Mouse (Mus musculus): ENCODE results near the gene Fitm1.

The Fitm1 gene

DNA sequence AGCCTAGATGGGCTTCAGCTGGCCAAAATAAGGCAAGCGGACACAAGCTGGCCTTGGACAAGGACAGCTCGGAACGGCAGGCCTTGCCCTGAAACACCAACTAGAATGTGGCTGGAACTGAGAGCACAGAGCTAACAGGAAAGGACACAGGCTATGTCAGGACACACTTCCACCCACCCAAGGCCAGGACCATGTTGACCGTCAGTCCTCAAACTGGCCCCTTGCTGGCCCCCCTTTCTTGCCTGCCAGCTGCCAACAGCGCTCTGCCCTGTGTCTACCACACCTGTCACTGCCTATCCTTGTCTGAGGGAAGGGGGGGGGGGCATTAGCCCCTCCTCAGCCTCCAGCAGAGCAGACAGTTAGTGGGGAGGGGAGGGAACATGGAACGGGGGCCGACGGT, at the start of gene Fitm1:
TSS of gene Fitm1 (plus strand) at position 316 of the 400 bp plus-strand sequence.
- DNase-seq = no peak

DNA sequence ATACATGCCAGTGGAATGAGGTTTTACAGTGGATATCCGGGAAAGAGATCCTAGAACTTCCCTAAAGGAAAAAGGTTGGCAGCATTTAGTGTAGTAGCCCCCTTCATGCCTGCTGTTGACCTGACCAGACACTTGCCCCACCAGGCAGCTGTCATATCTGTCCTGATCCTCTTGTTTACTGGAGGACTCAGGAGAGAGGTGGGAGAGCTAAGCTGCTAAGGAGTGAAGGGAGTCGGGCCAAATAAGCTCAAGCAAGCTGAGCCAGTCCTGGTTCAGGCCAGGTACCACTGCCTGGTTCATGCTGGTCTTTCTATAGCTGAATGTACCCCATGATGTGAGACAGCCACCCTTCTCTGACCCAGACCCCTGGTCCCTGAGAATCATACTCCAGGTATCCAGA, 48.7 kb upstream of the Fitm1 start:
- DNase-seq = no peak

DNA sequence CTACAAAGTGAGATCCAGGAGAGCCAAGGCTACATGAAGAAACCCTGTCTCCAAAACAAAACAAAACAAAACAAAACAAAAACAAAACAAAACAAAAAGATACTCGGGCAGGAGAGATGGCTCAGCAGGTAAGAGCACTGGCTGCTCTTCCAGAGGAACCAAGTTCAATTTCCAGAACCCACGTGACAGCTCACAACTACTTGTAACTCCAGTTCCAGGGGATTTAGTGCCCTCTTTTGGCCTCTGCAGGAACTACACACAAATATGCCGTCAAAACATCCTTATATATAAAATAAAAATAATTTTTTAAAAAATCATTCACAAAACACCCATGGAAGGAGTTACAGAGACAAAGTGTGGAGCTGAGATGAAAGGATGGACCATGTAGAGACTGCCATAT, 47.5 kb upstream of the Fitm1 start:
- no peak for DNase-seq

DNA sequence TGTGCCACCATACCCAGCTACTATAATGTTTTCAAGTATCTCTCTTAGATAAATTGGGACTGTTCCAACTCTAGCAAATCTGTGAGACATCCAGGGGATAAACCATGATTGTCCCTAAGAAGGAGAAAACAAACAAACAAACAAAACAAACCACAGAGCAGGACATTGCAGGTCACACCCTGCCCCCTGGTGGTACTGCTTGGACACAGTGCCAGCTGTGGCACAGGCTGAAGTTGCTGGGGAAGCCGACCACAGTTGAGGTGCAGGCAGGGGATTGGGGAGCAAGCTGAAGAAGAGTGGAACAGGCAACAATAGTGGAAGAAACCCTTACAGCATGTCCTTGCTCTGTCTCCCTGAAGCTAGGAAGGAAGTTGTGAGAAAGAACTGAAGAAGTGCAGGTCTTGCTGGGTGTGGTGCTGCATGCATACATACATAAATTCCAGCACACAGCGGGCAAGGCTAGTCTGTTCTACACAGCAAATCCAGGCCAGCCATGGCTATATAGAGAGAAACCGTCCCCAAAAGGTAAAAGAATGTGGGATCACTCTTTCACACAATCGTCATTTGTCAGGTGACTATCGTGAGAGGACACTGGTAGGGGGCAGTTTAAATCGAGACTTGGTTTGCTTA, 39.2 kb upstream of the Fitm1 start:
- DNase-seq = no peak

DNA sequence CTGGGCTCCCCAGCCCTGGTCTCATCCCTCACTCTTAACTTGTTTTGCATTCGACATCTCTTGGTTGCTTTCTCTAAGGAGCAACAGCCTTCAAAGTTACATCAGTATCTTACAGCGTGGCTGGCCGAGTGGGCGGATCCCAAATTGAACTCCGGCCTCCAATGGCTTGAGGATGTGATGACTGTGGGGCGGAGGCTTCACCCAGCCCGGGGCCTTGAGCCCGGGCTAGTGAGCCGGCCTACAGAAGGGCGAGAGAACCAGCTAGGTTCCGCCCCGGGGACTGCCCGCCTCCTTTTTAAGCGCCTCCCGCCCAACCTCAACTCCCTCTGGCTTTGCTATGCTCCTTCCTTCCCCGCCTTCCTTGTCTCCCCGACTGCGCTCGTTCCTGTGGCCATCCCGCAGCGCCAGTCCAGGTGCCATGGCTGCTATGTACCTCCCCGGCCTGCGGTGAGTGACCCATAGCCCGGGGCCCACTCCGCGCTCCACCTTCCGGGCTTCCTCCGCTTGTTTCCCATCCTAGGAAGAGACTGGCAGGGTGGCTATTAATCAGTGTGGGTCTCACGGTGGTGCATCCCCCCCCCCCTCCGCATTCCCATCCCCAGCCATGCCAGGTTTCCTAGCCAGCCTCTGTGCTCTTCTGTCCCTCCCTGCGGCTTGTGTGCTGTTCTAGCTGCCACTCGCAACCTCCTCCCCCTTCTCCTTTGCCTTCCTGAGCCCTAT, 35.2 kb upstream of the Fitm1 start, which contains the start of gene Pck2:
TSS of gene Pck2 (plus strand) at position 200 of the 720 bp plus-strand sequence.
- peak; percentile 92 for DNase-seq

DNA sequence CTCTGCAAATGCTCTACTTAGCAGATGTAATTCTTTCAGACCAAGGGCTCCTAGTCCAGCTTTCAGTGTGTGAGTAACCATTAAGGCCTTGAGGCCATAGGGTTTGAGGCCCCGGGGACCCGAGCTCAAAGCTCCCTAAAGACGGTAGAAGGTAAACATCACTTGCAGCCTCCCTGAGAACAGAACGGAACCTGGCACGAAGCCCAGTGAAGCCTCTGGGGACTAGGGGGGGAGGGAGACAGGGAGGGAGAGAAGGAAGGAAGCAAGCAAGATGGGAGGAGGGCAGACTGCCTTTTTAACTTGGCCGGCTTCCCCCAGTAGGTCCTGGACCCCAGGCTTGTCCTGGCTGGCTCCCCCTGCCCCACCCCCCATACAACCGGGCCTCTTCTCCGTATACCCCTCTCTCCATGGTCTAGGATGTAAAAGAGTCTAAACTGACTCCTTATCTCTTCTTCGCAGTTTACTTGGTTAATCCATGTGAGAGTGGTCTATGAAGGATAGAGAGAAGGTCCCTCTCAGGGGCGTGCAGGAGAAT, 34.6 kb upstream of the Fitm1 start:
- peak; percentile 87 for DNase-seq

DNA sequence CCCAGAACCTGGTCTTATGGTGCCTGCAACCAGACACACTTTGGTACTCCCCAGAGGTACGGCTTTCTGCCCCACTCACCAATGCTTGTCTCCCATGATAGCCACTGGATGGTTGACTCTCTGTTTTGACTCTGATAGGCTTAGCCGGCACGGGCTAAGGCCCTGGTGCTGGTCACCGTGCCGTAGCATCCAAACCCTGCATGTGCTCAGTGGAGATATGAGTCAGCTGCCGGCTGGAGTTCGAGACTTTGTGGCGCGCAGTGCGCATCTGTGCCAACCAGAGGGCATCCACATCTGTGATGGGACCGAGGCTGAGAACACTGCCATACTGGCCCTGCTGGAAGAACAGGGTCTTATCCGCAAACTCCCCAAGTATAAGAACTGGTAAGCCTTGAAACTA, 33.1 kb upstream of the Fitm1 start:
- no peak for DNase-seq

DNA sequence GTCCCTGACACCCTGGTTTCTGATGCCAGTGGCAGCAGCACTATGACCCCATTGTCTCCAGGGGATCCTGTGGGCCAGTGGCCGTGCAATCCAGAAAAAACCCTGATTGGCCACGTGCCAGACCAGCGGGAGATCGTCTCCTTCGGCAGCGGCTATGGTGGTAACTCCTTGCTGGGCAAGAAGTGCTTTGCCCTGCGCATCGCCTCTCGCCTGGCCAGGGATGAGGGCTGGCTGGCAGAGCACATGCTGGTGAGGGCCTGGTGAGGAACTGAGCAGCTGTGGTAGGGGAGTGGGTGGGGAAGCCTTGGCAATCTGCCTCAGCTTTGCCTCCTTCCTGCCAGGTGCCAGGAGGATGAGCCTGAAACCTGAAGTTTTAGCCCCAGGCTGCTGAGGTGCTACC, 31.1 kb upstream of the Fitm1 start:
- peak; percentile 58 for DNase-seq

DNA sequence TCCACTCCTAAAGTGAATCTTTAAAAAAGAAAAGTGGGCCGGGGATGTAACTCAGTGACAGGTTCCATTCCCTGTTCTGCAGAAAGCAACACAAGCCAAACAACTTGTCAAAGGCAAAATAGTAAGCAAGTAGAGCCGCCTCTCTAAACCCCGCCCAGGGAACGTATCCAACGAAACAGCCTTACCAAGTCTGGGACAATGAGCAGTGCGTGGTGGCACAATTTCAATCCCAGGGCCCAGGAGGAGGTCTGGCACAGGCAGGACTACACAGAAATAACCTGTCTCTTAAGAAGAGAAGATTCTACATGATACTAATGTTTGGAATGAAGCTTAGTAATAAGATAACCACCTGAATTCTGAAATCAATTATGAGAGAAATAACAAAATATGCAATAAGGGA, 25.2 kb upstream of the Fitm1 start:
- DNase-seq = no peak

DNA sequence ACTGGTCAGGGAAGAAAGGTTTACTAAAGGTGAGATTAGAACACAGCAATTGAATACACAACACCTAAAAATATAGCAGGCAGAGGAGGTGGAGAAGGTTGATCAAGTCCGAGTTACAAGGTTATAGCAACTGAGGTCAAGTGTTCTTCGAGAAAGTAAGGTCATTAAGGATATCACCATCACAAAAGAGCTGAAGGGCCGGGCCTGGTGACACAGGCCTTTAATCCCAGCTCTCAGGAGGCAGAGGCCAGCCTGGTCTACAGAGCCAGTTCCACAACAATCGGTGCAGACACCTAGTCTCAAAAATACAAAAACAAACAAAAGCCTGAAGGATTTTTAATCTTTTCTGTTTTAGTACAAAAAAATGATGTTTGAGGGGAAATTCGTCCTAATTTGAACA, 24.1 kb upstream of the Fitm1 start:
- DNase-seq = no peak

DNA sequence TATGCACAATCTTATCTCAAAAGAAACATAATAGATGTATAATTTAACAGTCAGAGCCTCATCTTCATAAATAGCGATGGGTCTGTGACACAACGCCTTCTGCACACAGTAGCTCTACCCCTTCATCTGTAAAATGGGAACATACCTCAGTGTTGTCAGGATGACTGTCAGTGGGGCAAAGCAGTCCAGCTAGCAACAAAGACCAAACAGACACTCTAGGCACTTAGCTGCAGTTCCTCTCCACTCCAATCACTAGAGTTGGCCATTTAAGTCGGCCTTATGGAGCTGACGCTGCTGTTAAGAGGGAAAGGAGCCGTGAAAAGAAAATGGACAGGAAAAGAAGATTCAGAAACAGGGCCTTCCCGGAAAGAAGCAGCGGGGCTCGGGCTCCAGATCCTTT, 23.6 kb upstream of the Fitm1 start:
- DNase-seq = no peak

DNA sequence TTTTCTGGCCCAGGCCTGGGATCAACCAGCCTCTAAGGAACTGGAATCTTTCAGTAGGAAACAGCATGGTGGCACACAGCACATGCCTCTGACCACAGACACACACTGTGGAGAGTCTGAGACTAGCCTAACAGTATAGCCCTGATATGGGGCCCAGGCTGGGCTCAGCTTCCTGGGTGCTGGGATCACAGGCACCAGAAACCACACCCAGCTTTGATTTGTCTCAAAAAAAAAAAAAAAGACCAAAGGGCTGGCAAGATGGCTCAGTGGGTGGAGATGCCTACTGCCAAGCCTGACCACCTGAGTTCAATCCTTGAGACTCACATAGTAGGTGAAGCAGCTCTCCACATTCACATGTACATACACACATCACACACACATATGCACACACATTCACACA, 20.8 kb upstream of the Fitm1 start:
- no peak for DNase-seq

DNA sequence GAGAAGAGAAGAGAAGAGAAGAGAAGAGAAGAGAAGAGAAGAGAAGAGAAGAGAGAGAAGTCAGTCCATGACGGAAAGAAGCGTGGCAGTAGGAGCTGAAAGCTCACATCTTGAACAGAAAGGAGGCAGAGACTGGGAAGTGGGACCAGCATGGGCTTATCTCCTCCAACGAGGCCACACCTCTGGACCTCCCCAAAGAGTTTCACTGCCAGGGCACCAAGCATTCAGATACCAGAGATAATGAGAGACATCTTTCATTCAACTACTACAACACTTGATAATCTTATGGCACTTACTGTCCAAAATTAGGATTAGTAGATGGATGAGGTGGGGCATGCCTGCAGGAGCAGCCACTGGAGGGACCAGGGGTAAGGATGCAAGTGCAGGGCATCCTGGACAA, 19.6 kb upstream of the Fitm1 start:
- DNase-seq = no peak

DNA sequence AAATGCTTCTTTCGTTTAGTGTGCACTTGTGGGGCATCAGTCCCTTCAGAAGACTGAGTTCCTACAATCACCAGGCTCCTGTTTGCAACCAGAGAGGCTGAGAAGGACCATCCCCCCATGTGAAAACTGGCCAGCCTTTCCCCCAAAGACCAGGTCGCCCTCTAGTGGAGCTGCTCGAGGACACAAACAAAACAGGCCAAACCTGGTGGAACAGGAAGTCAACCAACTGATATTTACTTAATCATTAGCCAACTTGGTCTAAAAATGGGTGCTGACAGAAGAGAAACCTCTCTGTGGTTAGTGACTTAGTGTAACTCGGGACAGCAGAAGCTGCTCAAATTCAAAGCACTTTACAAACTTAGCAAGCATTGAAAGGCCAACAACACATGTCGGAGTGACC, 18.4 kb upstream of the Fitm1 start:
- DNase-seq = peak; percentile 78

DNA sequence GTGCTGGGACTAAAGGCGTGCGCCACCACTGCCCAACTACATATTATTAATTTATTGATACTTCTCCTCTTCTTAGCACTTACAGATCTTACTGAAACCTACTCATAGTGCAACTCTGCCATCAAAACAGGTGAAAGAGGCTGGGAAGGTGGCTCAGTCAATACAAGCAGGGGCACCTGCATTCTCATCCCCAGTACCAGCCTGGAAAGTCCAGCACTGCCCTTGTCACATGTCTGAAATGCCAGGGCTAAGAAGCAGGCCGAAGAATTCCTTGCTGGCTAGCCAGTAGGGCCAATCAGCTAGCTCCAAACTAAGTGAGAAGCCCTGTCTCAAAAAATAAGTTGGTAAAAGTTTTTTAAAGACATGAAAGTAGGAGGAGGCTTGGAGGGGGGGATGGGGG, 17.8 kb upstream of the Fitm1 start:
- no peak for DNase-seq

DNA sequence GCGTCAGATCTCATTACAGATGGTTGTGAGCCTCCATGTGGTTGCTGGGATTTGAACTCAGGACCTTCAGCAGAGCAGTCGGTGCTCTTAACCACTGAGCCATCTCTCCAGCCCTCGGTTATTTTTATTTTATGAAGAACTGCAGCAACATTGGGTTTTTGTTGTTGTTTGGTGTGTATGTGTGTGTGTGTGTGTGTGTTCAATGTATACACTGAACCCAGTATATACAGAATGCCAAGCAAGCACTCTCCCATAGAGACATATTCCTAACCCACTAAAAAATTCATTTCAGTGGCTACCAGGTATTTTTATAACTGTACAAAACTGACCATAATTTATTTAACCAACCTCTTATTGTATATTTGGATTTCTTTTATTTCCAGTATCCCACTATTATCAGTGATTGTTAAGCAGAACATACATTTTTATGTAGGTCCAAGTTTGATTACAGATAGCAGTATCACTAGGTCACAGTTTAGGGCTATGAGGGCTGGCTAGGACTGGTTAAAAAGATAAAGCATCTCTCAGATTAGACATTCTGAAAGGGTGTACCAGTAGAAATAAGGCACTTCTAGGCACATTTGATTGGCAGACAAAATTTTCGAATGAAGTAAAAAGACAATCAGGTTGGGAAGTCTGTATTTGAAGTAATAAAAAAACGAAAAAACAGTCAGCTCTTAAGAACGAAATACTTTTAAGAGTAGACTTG, 16.5 kb upstream of the Fitm1 start:
- no peak for DNase-seq

DNA sequence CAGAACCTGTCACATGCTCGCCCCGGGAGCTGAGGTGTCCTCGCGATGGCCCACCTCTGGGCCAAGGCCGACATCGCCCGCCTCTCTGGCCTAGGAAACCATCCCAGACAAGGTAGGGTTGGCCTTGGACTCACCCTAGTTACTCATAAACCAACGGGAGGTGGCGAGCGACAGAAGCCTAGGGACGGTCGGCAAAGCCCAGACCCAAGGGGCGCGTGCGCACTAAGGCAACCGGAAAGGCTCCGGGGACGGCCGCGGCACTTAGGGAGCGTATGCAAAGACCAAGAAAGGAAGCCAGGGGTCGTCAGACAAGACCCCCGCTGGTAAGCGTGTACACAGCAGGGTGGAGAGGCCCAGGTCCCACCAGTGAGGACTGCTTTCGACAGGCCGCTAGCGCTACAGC, 15.6 kb upstream of the Fitm1 start, which contains the start of gene Dcaf11:
TSS of gene Dcaf11 (plus strand) at position 208 of the 403 bp plus-strand sequence.
- DNase-seq = peak; percentile 95

DNA sequence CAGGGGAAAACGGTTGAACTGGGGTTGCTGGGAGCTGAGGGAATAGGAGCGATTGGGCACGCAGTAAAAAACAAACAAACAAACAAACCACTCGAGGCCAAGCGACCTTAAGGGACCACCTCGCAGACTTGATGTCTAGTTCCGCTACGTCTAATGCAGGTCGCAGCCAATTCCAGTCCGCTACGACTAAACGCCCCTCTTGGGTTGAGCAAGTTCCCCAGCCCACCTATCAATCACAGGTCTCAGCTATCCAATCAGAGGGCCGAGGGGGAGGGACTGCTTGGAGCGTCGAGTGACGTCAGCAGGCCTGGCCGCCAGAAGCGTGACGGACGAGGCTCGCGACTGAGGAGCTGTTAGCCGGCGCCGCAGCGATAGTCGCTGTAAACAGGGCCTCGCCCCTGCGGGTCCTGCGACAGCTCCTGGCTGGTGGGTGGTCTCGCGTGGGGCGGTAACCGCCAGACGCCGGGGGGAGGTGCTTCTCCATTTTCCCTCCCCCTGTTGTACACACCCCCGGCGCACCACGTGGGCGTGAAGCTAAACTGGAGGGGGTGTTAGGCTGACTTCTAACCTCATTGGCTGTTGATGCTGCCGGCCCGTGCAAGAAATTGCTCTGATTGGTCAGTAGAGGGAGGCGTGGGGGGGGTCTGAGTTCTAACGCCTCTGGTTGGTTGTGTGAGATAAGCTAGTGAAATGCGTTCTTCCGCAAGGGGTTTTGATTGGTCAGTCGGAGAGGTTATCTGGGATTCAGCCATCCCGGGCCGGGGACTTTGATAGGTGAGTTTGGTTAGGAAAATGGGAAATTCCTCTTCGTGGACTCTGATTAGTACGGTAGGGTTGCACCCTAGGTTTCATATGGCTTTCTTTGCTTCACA, 15.0 kb upstream of the Fitm1 start, which contains the start of gene A730061H03Rik:
TSS of gene A730061H03Rik (minus strand) at position 205 of the 872 bp plus-strand sequence.
- DNase-seq = peak; percentile 100

DNA sequence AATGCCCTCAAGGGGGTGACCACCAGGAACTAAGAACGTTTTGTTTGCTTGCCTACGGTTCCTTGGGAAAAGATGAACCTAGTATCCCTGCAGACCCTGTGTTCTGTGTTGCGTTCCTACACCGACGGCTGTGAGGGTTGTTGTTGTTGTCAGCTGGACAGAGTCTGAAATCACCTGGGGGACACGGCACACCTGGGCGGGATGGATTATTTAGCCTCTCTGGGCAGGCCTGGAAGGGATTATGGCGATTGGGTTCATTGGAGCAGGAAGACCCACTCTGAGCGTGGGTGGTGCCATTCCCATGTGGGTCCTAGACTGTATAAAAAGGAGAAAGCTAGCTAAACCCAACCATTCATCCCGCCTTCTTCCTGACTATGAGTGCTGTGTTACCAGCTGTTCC, 13.6 kb upstream of the Fitm1 start:
- DNase-seq = peak; percentile 51

DNA sequence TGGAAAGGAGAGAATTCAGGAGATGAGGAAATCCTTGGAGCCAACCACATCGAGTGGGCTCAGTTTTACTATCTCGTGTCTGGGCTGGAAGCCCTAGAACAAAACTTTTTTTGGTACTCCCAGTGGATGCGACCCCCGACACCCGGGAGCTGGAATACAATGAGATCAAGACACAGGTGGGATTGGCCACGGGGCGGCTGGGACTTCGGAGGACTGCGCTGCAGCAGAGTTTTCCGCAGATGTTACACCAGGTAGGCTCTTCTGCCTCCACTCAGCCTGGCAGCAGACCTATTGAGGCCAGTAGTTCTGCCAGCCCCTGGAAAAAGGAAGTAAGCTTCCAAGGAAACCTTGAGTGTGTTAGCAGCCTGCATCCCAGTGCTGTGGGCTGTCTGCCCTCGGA, 12.2 kb upstream of the Fitm1 start:
- DNase-seq = peak; percentile 36

DNA sequence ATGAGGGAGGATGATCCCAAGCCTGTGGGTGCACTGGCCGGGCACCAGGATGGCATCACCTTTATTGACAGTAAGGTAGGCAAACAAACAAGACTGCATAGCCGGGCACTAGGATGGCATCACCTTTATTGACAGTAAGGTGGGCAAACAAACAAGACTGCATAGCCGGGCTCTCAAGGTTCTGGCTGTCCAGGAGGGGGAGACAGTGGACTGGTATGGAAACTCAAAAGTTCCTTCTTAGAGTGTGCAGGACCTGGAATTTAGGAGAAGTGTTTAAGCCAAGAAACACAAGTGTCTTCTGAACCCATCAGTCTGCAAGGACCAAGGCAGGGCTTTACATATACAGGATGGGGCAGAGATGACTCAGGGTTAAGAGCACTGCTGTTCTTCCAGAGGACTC, 9.7 kb upstream of the Fitm1 start:
- DNase-seq = no peak

DNA sequence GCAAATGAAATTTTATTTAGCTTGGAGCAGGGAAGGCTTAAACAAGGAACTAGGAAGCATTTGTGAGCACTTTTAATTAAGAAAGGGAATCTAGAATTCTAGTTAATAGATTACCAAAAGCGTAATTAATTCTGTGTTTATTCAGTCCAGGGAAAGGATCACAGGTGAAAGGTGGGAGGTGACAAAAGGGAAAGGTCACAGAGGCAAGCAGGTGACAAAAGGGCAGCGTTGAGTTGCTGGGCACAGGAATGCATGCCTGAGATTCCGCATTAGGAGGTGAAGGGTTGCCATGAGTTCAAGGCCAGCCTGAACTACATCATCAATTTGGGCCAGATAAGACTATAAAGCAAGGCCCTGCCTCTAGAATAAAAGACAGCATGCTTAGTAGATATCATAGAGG, 7.9 kb upstream of the Fitm1 start:
- DNase-seq = no peak

DNA sequence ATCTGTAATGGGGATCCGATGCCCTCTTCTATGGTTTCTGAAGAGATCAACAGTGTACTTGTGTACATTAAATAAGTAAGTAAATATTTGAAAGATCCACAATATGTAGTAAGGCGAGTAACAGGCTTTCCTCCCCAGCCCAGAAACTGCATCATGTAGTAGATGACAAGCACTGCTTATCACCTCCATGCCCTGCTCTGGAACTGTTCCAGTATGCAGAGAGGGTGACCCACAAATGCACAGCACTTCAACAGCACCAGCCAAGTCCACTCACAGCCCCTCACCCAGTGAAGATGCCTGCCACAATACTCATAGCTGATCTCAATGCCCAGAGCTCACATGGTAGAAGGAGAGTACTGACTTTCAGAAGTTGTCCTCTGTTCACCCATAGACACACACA, 4.8 kb upstream of the Fitm1 start:
- no peak for DNase-seq

Data from cerebellum, adult 9-11 months (tissue).